Mouse (Mus musculus): ENCODE measurements at regions not wholly inside any gene's neighbourhood (a gene's known extent, or its start where the extent isn't known, plus 50 kb on each side); places are given as distances from the start of the nearest gene placed in this dataset.
"Not testable (repeated sequence)": the region's sequence is repeated elsewhere in the genome, so short reads cannot be mapped to it uniquely, and the experiment has no call there.

DNA sequence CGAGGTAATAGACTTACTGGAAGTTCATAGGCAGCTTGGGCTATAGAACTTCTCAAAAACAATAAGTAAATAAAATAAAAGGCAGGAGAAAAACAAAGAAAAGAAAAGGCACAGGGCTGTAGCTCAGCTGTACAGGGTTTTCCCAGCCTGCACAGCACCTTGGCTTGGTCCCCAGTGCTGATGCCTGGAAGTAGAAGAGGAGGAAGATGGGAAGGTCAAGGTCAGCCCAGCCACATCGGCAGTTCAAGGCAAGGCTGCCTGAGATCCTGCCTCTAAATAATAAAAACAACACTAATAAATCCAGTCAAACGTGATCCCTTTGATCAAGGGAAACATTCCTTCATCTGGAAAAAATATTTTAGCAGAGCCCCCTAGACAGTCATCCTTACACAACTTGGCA, 103.1 kb downstream of the Cenpf start:
- no peak for DNase-seq

DNA sequence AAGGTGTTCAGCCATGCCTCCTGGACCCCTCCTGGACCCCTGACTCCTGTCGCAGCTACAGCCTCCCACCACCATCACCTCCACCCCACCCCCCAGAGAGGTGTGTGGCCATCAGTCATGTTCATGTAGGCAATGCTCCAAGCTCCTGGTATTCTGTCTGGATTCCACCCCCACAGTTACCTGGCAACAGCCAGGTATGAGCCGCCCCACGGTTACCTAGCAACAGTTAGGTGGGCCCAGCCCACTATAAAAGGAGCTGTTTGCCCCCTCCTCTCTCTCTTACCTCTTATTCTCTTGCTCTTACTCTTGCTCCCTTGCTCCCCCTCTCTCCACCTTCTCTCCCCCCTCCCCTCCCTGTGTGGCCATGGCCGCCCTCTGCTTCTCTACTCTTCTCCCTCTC, 106.5 kb downstream of the Cenpf start:
- DNase-seq = no peak

GRCm38 (mm10) chr1:189579358-189579757, 108.5 kb downstream of the Cenpf start:
- peak; percentile 19 for DNase-seq

- DNase-seq = peak; percentile 8
Measured at GRCm38 (mm10) chr1:189576311-189577002, 111.4 kb downstream of the Cenpf start.

DNA sequence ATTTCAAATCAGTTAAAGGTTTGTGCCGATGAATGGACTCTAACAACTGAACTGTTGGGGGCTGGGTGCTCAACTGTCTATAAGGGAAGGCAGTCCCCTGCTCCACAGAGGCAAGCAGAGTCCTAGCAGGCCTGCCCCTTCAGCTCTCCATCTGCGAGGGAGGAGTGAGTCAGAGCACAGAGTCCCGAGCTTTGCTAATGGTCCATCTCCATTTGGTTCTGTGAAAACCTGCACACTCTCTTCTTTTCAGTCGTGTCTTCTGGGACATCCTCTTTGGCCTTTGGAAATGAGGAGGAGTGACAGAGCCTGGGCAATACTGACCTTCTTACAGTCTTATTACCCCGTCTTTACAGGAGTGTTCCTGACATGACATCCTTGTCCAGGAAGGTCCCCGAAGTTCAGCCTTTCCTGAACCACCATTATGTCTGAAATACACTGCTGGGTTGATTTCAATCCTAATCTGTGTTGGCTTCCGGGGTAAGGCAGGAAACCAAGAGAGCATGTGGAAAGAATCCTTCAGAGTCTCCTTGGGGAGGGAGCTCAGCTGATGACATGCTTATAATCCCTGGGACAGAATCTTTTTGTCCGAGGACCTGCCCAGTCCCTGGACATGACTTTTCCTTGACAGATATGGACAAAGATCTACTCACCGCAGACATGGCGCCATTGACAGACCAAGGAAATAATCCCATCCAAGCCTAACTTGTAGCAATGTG, 112.2 kb downstream of the Cenpf start:
- DNase-seq = no peak

DNA sequence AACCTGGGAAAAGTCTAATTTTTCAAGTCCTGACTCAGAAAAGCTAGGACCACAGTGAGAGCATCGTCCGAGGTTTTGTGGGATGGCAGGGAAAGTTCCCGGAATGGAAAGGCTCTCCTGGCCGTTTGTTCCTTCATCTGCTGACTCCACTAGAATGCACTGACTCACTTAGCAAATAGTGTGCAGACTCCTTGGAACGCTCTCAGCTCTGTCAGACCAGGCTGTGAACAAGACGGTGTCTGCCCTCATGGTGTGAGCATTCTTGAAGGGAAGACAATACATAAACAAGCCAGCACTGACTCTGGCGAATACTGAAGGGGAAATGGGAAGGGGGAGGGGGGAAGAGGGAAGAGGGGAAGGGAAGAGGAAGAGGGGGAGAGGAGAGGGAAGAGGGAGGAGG, 121.4 kb downstream of the Cenpf start:
- no peak for DNase-seq

DNA sequence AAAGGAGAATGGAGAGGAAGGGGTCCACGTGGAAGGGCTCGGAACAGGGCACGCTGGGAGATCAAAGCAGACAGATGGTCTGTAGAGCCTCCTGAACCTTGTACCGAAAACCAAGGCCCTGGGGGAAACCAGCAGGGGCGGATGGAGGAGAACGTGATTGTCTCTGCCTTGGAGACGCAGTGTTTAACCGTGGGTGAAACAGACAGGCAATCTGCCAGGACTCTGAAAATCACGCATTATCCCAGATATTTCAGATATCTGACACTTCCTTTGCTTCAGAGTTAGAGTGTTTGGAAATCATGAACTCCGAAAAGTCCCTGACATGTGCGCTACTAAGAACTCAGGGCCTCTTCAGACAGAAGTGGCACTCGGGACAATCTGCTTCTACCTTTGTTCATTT, 126.1 kb downstream of the Cenpf start:
- DNase-seq = no peak

DNA sequence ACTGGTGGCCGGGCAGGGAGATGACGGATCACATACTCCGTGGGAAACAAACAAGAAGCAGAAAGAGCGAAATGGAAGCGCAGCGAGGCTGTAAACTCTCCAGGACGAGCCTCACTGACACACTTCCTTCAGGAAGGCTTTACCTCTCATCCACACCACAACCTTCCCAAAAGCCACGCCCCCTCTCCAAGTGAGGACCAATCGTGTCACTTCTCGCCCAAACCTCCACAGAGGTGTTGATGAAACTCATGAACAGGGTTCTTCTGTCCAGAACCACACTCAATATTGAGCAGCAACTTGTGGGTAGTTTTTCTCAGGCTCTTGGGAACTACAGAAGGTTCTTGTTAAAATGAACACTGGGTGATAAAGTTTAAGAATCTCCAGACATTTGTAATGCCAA, 127.3 kb downstream of the Cenpf start:
- no peak for DNase-seq

GRCm38 (mm10) chr1:189550851-189551250, 137.0 kb downstream of the Cenpf start:
- DNase-seq = no peak

GRCm38 (mm10) chr1:189532834-189533233, 130.8 kb upstream of the Kcnk2 start:
- no peak for DNase-seq

- DNase-seq = no peak
Measured at GRCm38 (mm10) chr1:189526329-189526728, 124.3 kb upstream of the Kcnk2 start.

- DNase-seq = no peak
Measured at GRCm38 (mm10) chr1:189515476-189515875, 113.4 kb upstream of the Kcnk2 start.

DNA sequence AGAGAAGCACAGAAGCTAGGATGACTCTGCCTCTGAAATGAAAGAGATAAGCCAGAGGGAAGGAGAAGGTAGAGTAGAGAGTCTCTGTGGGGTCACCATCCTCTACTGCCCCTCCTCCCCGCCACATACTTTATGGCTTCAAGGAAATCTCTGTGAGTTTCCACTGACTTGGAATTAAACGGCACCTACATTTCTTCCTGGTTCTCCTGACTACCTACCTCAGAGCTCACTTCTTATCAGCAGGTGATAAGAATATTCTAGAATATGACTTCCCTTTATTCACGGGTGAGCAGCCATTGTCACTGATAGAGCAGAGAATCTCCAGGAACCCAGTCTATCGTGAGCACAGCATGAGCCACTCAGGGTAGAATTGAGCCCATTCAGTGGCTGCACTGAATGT, 111.3 kb upstream of the Kcnk2 start:
- DNase-seq = no peak

- DNase-seq = not testable (repeated sequence)
Measured at GRCm38 (mm10) chr1:189507301-189507700, 105.2 kb upstream of the Kcnk2 start.

DNA sequence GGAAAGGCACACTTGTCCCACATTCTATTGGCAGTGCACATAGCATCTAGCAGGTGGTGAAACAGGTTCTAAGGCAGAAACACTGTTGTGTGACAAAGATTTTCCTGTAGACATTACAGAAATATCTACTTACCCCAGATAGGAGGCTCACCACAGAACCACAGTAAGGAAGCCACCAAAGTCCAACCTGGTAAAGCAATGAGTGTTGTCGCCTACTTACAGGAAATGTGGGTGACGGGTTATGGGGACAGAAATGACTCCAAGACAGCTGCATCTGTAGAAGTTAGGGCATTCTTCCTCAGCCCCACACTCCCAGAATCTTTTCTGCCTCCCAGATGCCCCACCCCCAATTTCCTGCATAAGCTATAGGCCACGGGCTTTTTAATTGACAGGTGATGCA, 97.6 kb upstream of the Kcnk2 start:
- no peak for DNase-seq

DNA sequence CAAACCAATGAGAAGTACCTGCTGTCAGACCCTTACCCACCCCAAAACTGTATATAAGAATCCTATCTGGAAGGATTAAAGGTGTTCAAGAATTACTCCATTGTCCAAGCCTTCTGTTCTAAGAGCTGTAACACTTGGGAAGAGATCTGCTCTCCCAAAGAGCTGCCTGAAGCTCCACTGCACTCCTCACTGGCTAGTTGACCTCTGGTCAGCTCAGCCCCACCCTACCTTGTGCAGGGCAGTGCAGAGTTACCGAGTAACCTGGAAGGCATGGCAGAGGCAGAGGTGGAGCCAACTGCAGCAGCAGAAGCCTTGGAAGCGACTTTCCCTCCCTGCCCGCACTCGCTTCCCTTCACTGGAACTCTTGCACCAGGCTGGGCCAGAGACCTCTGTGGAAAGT, 97.1 kb upstream of the Kcnk2 start:
- peak; percentile 67 for DNase-seq

DNA sequence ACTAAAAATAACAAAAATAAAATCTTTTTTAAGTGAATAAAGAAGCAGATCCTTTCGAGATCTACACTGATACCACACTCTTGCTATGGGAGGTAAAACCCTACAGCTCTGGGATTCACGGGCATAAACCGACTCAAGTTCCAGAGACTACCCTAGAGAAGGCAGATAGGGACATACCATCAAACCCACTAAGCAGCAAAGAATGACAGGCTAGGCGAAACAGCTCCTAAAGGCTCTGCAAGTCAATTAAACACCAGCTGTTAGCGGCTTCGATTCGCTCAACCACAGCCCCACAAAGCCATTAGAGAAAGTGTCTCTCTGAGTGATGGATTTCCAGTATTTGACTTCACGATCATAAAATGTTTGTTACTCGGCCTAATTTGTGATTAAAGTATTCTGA, 95.0 kb upstream of the Kcnk2 start:
- DNase-seq = no peak

DNA sequence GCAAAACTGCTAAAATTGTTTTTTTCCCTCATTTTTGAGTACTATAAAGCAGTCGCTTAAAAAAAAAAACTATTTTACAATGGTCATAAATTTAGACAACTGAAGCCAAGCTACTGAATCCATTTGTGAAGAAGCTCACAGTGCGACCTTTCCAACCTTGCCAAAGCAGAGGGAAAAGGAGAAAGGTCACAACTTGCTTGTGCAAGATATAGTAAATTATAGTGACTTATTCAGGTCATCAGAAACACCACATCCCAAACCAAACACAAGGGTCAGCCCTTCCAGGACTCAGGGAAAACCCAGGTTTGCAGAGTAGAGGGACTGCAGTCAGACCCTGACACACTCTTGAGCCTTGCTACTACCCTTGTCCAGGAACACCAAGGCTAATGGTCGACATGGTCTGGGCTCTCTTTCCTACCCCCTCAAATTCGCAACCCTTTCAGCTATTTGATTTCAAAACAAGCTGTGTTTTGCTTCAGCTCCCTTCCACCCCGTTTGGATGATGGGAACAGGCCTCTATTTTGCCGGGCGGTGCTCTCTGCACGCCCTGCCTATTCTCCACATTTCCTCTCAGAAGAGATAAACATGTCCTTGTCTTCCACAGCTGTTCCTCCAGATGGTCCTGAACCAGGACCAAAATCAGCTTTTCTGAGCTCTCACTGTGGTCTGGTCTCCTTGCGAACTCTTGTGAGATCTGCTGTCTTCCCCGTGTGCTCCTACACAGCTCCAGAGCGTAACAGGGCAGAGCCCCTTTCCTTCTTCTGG, 93.5 kb upstream of the Kcnk2 start:
- DNase-seq = peak; percentile 29

- no peak for DNase-seq
Measured at GRCm38 (mm10) chr1:189494896-189495295, 92.8 kb upstream of the Kcnk2 start.

DNA sequence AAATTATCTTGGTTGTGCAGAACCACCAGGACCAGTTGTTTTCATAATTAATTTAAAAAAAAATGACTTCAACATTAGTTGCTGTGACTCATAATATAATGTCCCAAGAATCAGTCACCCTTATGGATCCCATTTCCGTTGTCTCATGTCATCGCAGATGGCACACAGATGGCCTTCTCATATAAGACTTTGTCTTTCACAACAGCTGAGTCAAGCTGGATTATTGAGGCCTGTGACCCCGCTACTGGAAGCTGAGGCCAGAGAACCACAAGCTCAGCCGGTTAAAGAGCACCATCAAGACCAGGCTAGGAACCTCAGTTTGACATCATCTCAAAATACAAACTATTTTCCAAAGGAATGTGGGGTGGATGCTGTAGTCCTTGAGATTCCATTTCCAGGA, 83.3 kb upstream of the Kcnk2 start:
- DNase-seq = peak; percentile 27

DNA sequence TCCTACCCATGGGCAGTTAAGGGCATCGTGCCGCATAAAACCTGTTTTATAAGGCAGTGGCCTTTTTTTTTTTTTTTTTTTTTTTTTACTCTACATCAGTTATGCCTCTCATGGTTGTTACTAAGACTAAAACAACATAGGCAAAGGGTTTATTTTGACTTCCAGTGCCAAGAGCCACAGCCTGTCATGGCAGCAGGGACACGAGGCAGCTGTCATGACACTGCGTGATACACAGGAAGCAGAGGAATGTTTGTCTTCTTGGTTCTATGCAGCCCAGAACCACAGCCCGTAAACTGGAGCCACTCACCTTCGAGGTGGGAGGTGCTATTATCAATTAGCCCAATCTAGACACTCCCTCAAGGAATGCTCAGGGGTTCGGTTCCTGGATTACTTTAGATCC, 81.3 kb upstream of the Kcnk2 start:
- DNase-seq = no peak

- DNase-seq = no peak
Measured at GRCm38 (mm10) chr1:189478051-189478450, 76.0 kb upstream of the Kcnk2 start.

DNA sequence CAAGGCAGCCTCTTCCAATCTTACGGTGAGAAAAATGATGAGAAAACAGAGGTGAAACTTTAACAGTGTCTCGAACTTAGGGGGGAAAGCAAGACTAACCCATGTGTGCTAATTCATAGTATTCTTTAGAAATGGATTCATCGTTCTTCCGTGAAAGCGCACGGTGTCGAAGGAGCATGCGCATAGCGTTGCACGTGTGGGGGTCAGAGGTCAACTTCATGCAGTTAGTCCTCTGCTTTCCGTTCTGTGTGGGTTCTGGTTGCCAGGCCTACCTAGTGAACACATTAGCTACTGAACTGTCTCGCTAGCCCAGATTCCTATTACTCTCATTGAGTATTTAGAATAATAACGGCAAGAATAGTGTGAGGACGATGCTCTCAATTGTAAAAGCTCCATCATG, 74.7 kb upstream of the Kcnk2 start:
- DNase-seq = no peak

- no peak for DNase-seq
Measured at GRCm38 (mm10) chr1:189473071-189473470, 71.0 kb upstream of the Kcnk2 start.

All from kidney, adult 11 months (tissue).